Mouse (Mus musculus): ENCODE measurements around the gene Tmem132a.

DNA sequence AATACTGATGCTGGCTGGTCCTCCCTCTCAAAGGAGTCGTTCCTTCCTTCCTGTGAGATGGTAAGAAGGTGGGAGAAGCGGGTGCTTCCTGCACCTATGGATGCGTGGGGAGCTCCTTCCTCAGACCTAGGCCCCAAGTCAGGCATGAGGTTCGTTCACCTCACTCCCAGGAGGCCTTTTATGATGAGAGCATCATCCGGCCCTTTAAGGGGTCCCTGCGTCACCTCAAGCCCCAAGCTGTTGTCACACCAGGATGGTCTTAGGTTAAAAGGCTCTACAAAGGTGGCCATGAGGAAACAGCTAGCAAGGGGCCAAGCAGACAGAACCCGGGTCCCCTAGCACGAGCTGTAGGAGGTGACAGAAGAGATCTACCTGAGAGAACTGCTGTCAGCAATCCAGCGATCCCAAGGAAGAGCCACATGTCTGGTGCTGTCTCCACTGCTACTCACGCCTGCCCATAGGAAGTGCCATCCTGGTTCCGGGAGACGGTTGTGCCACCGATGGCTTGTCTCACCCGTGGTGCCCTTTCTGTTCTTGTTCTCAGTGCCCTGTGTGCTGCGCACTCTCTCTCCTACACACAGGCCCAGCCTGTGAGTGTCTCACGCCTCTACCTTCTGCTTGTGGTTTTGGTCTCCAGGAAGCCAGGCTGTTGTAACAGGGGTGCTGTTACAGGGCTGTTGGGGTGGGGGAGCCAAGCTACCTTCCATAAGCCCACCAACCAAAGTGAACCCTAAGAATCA, 40.1 kb downstream of the Tmem132a start, which contains the start of gene Cd6:
- TF ChIP-seq CTCF (IDR thresholded peaks at IDR 0.05; ENCODE audit: low read depth, low read length), result no peak
- TF ChIP-seq TAL1 (conservative IDR thresholded peaks at IDR 0.05; ENCODE audit: low read depth, low read length), result no peak
- TF ChIP-seq GATA1 (IDR thresholded peaks at IDR 0.05; ENCODE audit: borderline replicate concordance, low read length), result no peak
- no peak for TF ChIP-seq POLR2AphosphoS5 (IDR thresholded peaks at IDR 0.05; ENCODE audit: insufficient replicate concordance, low read depth, low read length)
- no peak for TF ChIP-seq GATA2 (IDR thresholded peaks at IDR 0.05; ENCODE audit: borderline replicate concordance, low read depth, low read length)

All from G1E (cell line).